Mouse (Mus musculus) liver, adult (tissue): Measurements from ENCODE around the gene Vmn1r214.

Experiments used
- GATA4 ChIP-seq: IDR thresholded peaks from 2 replicates; pipeline ENCODE4 v1.6.1; 2014; ENCODE audit warnings: mild to moderate bottlenecking, low read length; ENCODE audit not compliant: insufficient replicate concordance

Vmn1r214 gene

DNA sequence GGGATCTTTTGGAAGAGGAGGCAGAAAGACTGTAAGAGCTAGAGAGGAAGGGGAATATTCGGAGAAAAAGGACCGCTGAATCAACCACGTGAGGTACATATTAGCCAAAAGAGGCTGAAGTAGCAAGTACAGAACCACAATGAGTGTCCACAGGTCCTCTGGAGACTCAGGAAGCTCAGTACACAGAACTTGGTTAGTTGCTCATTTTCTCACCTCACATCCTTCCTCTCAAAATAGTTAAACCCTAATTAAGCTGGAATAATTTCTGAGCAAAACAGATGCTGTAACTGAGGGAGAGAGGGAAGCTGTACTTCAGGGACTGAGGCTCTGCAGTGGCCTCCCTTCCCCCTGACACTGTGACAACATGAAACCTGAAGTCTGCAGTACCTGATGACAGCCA, at the start of gene Vmn1r214:
Vmn1r214 (plus strand) TSS at position 301 of the 400 bp plus-strand sequence.
- no peak for TF ChIP-seq GATA4

DNA sequence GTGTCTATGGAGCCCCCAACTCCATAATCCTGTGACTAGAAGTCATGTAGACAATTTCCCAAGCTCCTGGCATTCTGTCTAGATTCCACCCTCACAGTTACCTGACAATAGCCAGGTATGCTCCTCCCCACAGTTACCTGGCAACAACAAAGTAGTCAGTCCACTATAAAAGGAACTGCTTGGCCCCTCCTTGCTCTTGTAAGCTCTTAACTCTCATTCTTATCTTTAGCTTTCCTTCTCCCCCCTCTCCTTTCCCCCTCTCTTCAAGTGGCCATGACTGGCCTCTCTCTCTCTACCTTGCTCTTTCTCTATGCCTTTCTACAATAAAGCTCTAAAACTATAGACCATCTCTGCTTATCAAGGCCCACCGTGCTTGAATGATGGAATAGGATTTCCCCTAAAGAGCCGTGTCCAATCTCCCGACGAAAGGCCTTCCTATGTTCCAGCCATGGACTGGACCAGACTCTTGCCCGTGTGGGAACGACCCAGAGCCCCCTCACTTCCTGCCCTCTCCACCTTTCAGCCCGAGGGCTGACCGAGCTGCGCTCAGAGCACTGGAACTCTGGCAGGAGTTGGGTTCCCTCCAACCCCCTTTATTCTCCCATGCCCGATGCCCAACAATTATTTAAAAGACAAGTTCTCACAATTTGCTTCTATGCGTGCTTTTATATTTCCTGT, 39.9 kb upstream of the Vmn1r214 start:
- TF ChIP-seq GATA4, result no peak

DNA sequence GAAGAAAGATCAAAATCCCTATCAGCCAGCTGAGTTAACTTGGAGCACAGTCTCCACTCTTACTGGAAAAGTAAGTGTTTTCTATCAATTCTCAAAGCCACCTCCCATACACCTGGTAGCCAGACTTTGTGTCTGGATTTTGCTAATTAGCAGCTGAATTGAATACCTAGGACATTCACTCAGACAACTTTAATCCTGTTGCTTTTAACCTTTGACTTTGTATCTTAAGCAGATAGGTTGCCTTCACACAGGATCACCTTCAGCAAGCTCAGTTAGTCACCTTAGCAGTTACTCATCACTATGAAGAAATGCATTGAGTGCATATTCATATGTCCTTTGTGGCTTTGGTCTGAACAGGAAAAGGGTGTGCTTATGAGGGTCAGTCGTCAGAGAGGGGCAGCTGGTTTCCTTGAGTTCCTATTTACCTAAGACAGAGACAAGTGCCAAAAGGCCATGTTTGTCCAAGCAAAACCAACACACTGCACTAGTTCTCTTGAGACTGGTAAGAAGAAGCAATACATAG, 38.0 kb upstream of the Vmn1r214 start:
- no peak for TF ChIP-seq GATA4

DNA sequence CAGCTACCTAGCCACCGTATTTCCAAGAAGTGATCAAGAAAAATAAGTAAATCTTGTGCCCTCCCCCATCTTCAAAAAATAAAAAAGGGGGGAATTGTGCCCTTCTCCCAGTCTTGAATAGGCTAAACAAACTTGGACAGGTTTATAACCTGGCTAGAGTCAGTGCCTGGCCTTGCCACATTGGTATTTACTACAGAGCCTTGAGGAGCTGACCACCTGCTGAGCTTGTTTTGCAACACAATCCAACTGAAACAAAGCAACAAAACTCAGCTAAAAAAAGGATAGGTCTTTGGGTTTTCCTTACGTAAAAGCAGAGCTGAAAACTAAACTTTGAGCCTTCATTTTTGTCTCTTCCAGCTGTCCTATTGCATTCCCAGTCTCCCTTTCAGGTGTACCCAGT, 37.5 kb upstream of the Vmn1r214 start:
- TF ChIP-seq GATA4, result no peak

DNA sequence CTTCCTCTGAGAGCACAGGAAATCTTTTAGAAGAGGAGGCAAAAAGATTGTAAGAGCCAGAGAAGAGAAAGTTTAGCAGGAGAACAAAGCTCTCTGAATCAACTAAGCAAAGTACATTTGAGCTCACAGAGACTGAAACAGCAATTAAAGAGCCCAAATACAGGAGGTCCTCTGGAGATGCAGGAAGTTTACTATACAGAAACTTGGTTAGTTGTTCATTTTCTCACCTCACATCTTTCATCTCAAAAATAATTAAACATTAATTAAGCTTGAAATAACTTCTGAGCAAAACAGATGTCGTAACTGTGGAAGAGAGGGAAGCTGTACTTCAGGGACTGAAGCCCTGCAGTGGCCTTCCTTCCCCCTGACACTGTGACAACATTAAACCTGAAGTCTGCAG, 22.9 kb upstream of the Vmn1r214 start, which contains the start of gene Vmn1r213:
Vmn1r213 (plus strand) TSS at position 301 of the 400 bp plus-strand sequence.
- TF ChIP-seq GATA4, result no peak

DNA sequence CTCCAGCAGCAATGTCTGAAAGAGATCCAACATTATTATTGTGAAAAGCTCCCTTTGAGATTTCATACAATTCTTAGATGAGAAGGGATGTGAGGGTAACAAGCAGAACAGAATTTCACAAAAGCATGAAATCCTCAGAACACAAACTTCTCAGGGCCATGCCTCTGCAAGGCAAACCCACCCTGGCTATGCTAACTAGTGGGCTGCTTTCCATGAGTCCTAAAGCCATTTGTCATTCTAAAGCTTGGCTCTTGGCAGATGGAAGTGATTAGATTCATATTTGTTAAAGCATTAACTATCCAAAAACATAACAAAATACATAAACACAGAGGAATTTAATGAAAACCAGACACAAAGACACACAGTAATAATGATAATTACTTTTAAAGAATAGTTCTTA, 12.1 kb upstream of the Vmn1r214 start:
- no peak for TF ChIP-seq GATA4

DNA sequence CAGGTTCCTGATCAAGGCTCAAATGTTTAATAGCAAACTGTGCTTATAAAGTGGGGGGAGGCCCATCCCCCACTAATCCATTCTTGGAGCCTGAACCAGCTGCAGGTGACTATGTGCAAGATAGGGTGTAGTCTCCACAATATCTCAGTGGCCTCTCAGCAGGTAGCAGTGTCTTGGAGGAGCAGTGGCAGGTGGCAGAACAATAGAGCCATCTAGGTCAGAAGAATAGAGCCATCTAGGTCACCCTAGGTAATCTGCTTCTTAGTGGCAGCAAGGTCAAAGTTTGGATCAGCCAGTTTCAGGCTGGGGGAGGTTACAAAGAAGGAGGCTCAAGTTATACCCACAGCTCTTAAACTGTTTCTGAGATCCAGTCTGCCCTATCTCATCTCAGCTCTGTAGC, 5.4 kb upstream of the Vmn1r214 start:
- TF ChIP-seq GATA4, result no peak

DNA sequence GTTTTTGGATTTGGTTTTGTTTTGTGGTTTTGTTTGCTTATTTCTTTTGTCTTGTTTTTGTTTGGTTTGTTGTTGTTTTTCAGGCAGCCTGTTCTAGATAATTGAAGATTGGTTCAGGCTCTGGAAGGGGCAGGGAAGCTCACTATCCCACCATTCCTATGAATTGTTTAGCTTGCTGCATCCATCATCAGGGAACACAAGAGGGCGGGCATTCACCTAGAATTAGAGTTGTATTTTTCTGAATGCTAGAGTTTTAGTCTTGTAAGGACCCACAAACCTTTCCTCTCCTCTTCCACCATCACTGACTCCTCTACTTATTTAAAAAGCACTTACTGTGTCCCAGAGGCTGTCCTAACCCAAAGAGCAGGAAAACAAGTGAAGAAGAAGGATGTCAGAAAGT, 27.6 kb downstream of the Vmn1r214 start:
- no peak for TF ChIP-seq GATA4

DNA sequence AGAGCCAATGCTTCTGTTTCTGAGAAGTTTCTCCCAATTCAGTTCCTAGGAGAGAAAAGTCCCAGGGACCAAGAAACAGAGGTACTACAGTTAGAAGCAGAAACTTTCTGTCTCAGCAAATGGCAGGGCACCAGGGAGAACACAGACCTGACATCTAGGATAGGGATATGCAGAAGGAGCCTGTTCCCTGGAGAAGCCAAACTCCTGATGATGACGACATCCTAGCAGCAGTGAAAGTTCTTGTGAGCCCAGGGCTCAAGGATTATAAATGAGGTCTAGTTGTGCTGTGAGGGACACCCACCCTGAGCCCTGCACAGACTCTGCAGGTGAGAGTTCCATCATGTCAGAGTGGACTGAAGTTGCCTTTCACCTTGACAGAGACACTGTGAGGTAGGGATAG, 37.5 kb downstream of the Vmn1r214 start, which contains the start of gene Vmn1r215:
Vmn1r215 (plus strand) TSS at position 301 of the 400 bp plus-strand sequence.
- TF ChIP-seq GATA4, result no peak

DNA sequence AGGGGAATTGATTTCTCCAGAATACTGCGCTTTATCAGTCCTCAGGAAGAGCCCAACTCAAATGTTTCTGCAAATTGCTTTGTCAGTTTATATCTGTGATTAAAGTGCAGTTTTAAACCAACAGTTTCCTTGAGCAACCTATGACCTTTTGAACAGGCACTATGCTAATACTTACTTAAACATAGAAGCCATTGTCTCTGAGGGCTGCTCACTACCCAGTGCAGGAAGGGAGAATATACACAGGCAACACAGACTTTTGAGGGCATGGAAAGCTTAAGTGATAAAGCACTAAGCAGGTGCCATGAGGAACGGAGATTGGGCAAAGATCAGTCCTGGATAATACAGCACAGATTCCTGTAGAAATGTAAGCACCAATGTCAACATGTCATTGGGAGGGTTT, 39.1 kb downstream of the Vmn1r214 start:
- no peak for TF ChIP-seq GATA4
